Mouse (Mus musculus): ENCODE measurements at regions not wholly inside any gene's neighbourhood (a gene's known extent, or its start where the extent isn't known, plus 50 kb on each side); places are given as distances from the start of the nearest gene placed in this dataset.

GRCm38 (mm10) chr13:102202301-102202700, 434.3 kb upstream of the Pik3r1 start:
- no peak overlapping the region for H3K9ac ChIP-seq
- no peak overlapping the region for H3K4me2 ChIP-seq (replicated peaks)
- no peaks in the 10 kb centered on the region for H3K27me3 ChIP-seq (ENCODE audit: control insufficient read depth, insufficient read depth, low read length)
- no peaks in the 10 kb centered on the region for H3K9me3 ChIP-seq (ENCODE audit: control insufficient read depth, low read length)
- no peak for DNase-seq (ENCODE audit: low spot score)
- 89% methylated on average over 1 of the region's 1 CpGs for WGBS
- no peaks in the 10 kb centered on the region for H3K36me3 ChIP-seq (replicated peaks; ENCODE audit: control insufficient read depth, insufficient read depth)
- H3K27ac ChIP-seq = no peak overlapping the region
- no peaks in the 10 kb centered on the region for H3K4me1 ChIP-seq (replicated peaks; ENCODE audit: control insufficient read depth, insufficient read depth, low read length)
- H3K4me3 ChIP-seq (replicated peaks; ENCODE audit: low read length) = no peak overlapping the region
- ATAC-seq (ENCODE audit: low FRiP score) = no peak

- no peaks in the 10 kb centered on the region for H3K36me3 ChIP-seq (replicated peaks; ENCODE audit: control insufficient read depth, insufficient read depth)
- no peak for ATAC-seq (ENCODE audit: low FRiP score)
- H3K4me1 ChIP-seq (replicated peaks; ENCODE audit: control insufficient read depth, insufficient read depth, low read length) = no peaks in the 10 kb centered on the region
- no peak overlapping the region for H3K27ac ChIP-seq
- H3K4me2 ChIP-seq (replicated peaks) = no peak overlapping the region
- WGBS = 84% methylated on average over 11 of the region's 11 CpGs
- no peak overlapping the region for H3K9ac ChIP-seq
- no peak for DNase-seq (ENCODE audit: low spot score)
- no peak overlapping the region for H3K4me3 ChIP-seq (replicated peaks; ENCODE audit: low read length)
- H3K9me3 ChIP-seq (ENCODE audit: control insufficient read depth, low read length) = no peaks in the 10 kb centered on the region
- H3K27me3 ChIP-seq (ENCODE audit: control insufficient read depth, insufficient read depth, low read length) = no peaks in the 10 kb centered on the region
Measured at GRCm38 (mm10) chr13:102218486-102218885, 450.5 kb upstream of the Pik3r1 start.

- WGBS = 86% methylated on average over 7 of the region's 7 CpGs
- no peak for ATAC-seq (ENCODE audit: low FRiP score)
Measured at GRCm38 (mm10) chr13:102231048-102231447, 462.3 kb upstream of the Cd180 start.

GRCm38 (mm10) chr13:102232291-102232936, 460.9 kb upstream of the Cd180 start:
- no peak overlapping the region for H3K9ac ChIP-seq
- H3K27ac ChIP-seq = no peak overlapping the region
- ATAC-seq (ENCODE audit: low FRiP score) = no peak
- no peaks in the 10 kb centered on the region for H3K9me3 ChIP-seq (ENCODE audit: control insufficient read depth, low read length)
- H3K36me3 ChIP-seq (replicated peaks; ENCODE audit: control insufficient read depth, insufficient read depth) = no peaks in the 10 kb centered on the region
- no peak overlapping the region for H3K4me3 ChIP-seq (replicated peaks; ENCODE audit: low read length)
- no peaks in the 10 kb centered on the region for H3K27me3 ChIP-seq (ENCODE audit: control insufficient read depth, insufficient read depth, low read length)
- 72% methylated on average over 4 of the region's 4 CpGs for WGBS
- no peak for DNase-seq (ENCODE audit: low spot score)
- no peaks in the 10 kb centered on the region for H3K4me1 ChIP-seq (replicated peaks; ENCODE audit: control insufficient read depth, insufficient read depth, low read length)
- no peak overlapping the region for H3K4me2 ChIP-seq (replicated peaks)

More at GRCm38 (mm10) chr13:102231048-102231447, 462.3 kb upstream of the Cd180 start:
- Histone ChIP-seq H3K9ac (no peak overlapping the region), H3K27me3 (ENCODE audit: control insufficient read depth, insufficient read depth, low read length) (no peaks in the 10 kb centered on the region), H3K36me3 (replicated peaks; ENCODE audit: control insufficient read depth, insufficient read depth) (no peaks in the 10 kb centered on the region), H3K4me2 (replicated peaks) (no peak overlapping the region), H3K4me1 (replicated peaks; ENCODE audit: control insufficient read depth, insufficient read depth, low read length) (no peaks in the 10 kb centered on the region), H3K4me3 (replicated peaks; ENCODE audit: low read length) (no peak overlapping the region), H3K9me3 (ENCODE audit: control insufficient read depth, low read length) (no peaks in the 10 kb centered on the region), H3K27ac (no peak overlapping the region)
- no peak for DNase-seq (ENCODE audit: low spot score)

- DNase-seq (ENCODE audit: low spot score) = no peak
- WGBS = 52% methylated on average over 2 of the region's 2 CpGs
- Histone ChIP-seq H3K36me3 (replicated peaks; ENCODE audit: control insufficient read depth, insufficient read depth) (no peaks in the 10 kb centered on the region), H3K9ac (no peak overlapping the region), H3K9me3 (ENCODE audit: control insufficient read depth, low read length) (no peaks in the 10 kb centered on the region), H3K27ac (no peak overlapping the region), H3K4me1 (replicated peaks; ENCODE audit: control insufficient read depth, insufficient read depth, low read length) (no peaks in the 10 kb centered on the region), H3K27me3 (ENCODE audit: control insufficient read depth, insufficient read depth, low read length) (no peaks in the 10 kb centered on the region), H3K4me2 (replicated peaks) (no peak overlapping the region), H3K4me3 (replicated peaks; ENCODE audit: low read length) (no peak overlapping the region)
- no peak for ATAC-seq (ENCODE audit: low FRiP score)
Measured at GRCm38 (mm10) chr13:102250884-102251283, 442.5 kb upstream of the Cd180 start.

GRCm38 (mm10) chr13:102251709-102252108, 441.6 kb upstream of the Cd180 start:
- no peak overlapping the region for H3K9ac ChIP-seq
- ATAC-seq (ENCODE audit: low FRiP score) (no peak), DNase-seq (ENCODE audit: low spot score) (no peak)
- WGBS = 92% methylated on average over 5 of the region's 5 CpGs
- no peak overlapping the region for H3K4me2 ChIP-seq (replicated peaks)
- H3K4me1 ChIP-seq (replicated peaks; ENCODE audit: control insufficient read depth, insufficient read depth, low read length) = no peaks in the 10 kb centered on the region
- no peak overlapping the region for H3K27ac ChIP-seq
- no peaks in the 10 kb centered on the region for H3K9me3 ChIP-seq (ENCODE audit: control insufficient read depth, low read length)
- H3K4me3 ChIP-seq (replicated peaks; ENCODE audit: low read length) = no peak overlapping the region
- H3K36me3 ChIP-seq (replicated peaks; ENCODE audit: control insufficient read depth, insufficient read depth) = no peaks in the 10 kb centered on the region
- no peaks in the 10 kb centered on the region for H3K27me3 ChIP-seq (ENCODE audit: control insufficient read depth, insufficient read depth, low read length)

- H3K27ac ChIP-seq = no peak overlapping the region
- H3K27me3 ChIP-seq (ENCODE audit: control insufficient read depth, insufficient read depth, low read length) = no peaks in the 10 kb centered on the region
- no peaks in the 10 kb centered on the region for H3K9me3 ChIP-seq (ENCODE audit: control insufficient read depth, low read length)
- H3K9ac ChIP-seq = no peak overlapping the region
- DNase-seq (ENCODE audit: low spot score) = no peak
- no peak overlapping the region for H3K4me3 ChIP-seq (replicated peaks; ENCODE audit: low read length)
- H3K4me2 ChIP-seq (replicated peaks) = no peak overlapping the region
- no peaks in the 10 kb centered on the region for H3K4me1 ChIP-seq (replicated peaks; ENCODE audit: control insufficient read depth, insufficient read depth, low read length)
- 86% methylated on average over 7 of the region's 7 CpGs for WGBS
- H3K36me3 ChIP-seq (replicated peaks; ENCODE audit: control insufficient read depth, insufficient read depth) = no peaks in the 10 kb centered on the region
- no peak for ATAC-seq (ENCODE audit: low FRiP score)
Measured at GRCm38 (mm10) chr13:102255401-102256371, 437.7 kb upstream of the Cd180 start.

- 89% methylated on average over 8 of the region's 8 CpGs for WGBS
- H3K4me2 ChIP-seq (replicated peaks) = no peak overlapping the region
- no peak overlapping the region for H3K4me3 ChIP-seq (replicated peaks; ENCODE audit: low read length)
- no peak overlapping the region for H3K27ac ChIP-seq
- H3K9ac ChIP-seq = no peak overlapping the region
- H3K4me1 ChIP-seq (replicated peaks; ENCODE audit: control insufficient read depth, insufficient read depth, low read length) = no peaks in the 10 kb centered on the region
- no peaks in the 10 kb centered on the region for H3K9me3 ChIP-seq (ENCODE audit: control insufficient read depth, low read length)
- no peak for ATAC-seq (ENCODE audit: low FRiP score)
- DNase-seq (ENCODE audit: low spot score) = no peak
- no peaks in the 10 kb centered on the region for H3K27me3 ChIP-seq (ENCODE audit: control insufficient read depth, insufficient read depth, low read length)
- H3K36me3 ChIP-seq (replicated peaks; ENCODE audit: control insufficient read depth, insufficient read depth) = no peaks in the 10 kb centered on the region
Measured at GRCm38 (mm10) chr13:102258207-102258606, 435.2 kb upstream of the Cd180 start.

GRCm38 (mm10) chr13:102273818-102274217, 419.5 kb upstream of the Cd180 start:
- Histone ChIP-seq H3K4me1 (replicated peaks; ENCODE audit: control insufficient read depth, insufficient read depth, low read length) (no peaks in the 10 kb centered on the region), H3K9me3 (ENCODE audit: control insufficient read depth, low read length) (no peaks in the 10 kb centered on the region), H3K36me3 (replicated peaks; ENCODE audit: control insufficient read depth, insufficient read depth) (no peaks in the 10 kb centered on the region), H3K27ac (no peak overlapping the region), H3K4me3 (replicated peaks; ENCODE audit: low read length) (no peak overlapping the region), H3K27me3 (ENCODE audit: control insufficient read depth, insufficient read depth, low read length) (no peaks in the 10 kb centered on the region), H3K4me2 (replicated peaks) (no peak overlapping the region), H3K9ac (no peak overlapping the region)
- WGBS = 88% methylated on average over 3 of the region's 3 CpGs
- no peak for ATAC-seq (ENCODE audit: low FRiP score)
- DNase-seq (ENCODE audit: low spot score) = no peak

All from hindbrain, embryonic 14.5 days (tissue).